Mouse (Mus musculus): Measurements from ENCODE around the gene Neb.

Gene Neb

GRCm38 (mm10) chr2:52378448-52378804 is at the start of gene Neb:
Gene Neb (minus strand): TSS chr2:52378474.
- peak; percentile 83 for DNase-seq (ENCODE audit: low read depth, low spot score)

DNA sequence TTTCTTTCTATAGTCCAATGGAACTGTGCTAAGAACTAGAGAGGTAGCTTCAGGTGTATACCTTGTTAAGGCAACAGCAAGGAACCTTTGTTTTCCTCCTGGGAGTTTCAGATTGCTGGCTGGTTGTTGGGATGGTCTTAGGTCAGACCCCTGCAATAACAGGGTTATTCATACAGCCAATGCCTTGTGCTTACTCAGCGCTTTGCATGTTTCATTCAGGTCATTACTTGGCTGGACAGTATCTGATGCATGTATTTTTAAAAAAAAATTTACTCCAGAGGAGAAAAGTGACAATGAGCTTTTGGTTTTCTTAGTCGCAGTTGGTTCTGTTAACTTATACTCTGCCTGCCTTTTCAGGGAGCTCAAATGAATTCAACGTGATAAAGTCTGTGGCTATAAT is 49.1 kb upstream of the Neb start:
- DNase-seq (ENCODE audit: low read depth, low spot score) = no peak

GRCm38 (mm10) chr2:52426041-52426440 is 47.8 kb upstream of the Neb start:
- no peak for DNase-seq (ENCODE audit: low read depth, low spot score)

GRCm38 (mm10) chr2:52425523-52425795 is 47.2 kb upstream of the Neb start:
- DNase-seq (ENCODE audit: low read depth, low spot score) = no peak

DNA sequence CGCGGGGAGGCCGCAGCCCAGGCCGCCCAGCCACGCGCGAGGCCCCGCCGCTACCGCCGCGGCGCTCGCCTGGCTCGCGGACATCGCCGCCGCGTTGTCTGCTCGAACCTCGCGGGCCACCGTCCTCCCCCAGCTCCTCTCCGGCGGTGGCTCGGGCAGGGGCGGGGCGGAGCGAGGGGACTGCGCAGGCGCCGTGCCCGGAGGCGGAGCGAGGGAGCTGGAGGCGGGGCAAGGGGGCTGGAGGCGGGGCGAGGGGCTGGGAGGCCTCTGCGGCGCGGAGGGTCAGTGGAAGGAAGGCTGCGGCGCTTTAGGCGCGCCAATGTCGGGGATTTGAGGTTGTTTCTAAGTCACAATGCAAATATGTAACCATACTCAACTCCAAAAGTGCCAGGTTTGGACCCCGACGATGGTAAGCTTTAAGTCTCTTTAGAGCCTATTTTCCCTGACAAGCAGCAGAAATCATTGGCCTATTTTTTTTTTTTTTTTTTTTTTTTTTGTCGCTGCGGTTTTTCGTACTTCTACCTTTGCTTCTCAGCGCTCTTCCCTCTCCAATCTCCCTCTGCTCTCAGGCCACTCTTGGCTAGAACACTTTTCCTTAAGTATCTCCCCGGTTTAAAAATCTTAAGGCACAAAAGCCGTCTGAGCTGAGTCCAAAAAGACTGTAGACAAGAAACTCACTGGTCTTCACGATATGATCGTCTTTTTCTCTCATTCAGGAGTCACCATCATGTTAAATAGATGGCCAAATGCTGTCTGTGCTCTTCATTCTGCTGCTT is 46.7 kb upstream of the Neb start, which contains the start of gene Arl5a:
Gene Arl5a, minus strand, starts transcription at position 155 of the 776 bp plus-strand sequence.
- DNase-seq (ENCODE audit: low read depth, low spot score) = peak; percentile 80

DNA sequence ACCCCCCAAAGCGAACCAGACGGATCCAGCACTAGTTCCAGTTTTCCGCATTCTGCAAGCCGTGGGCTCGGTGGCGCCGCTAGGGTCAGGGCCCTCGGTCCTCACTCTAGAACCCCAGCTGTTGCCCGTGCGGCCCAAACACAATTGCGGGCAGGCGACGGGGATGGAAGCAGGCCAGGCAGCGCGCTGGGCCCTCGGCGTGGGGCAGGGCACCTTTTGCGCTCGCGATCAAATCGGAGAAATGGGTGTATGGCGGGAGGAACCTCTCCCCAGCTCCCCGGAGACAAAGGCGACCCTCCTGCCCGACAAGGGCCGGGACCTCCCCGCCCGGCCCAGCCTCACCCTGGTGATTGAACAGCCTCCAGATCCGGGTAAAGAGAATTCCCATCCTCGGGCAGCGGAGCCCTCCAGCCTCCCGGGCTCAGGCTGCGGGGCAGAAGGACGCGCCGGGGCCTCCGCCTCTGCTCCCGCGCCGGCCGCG is 46.0 kb upstream of the Neb start:
- DNase-seq (ENCODE audit: low read depth, low spot score) = peak; percentile 74

GRCm38 (mm10) chr2:52423611-52424247 is 45.5 kb upstream of the Neb start:
- DNase-seq (ENCODE audit: low read depth, low spot score) = no peak

- DNase-seq (ENCODE audit: low read depth, low spot score) = no peak
Observed at GRCm38 (mm10) chr2:52422871-52423610, 44.8 kb upstream of the Neb start.

GRCm38 (mm10) chr2:52421197-52421596 is 42.9 kb upstream of the Neb start:
- DNase-seq (ENCODE audit: low read depth, low spot score) = no peak

GRCm38 (mm10) chr2:52420001-52420710 is 41.9 kb upstream of the Neb start:
- DNase-seq (ENCODE audit: low read depth, low spot score) = no peak

GRCm38 (mm10) chr2:52419295-52419694 is 41.0 kb upstream of the Neb start:
- DNase-seq (ENCODE audit: low read depth, low spot score) = no peak

DNA sequence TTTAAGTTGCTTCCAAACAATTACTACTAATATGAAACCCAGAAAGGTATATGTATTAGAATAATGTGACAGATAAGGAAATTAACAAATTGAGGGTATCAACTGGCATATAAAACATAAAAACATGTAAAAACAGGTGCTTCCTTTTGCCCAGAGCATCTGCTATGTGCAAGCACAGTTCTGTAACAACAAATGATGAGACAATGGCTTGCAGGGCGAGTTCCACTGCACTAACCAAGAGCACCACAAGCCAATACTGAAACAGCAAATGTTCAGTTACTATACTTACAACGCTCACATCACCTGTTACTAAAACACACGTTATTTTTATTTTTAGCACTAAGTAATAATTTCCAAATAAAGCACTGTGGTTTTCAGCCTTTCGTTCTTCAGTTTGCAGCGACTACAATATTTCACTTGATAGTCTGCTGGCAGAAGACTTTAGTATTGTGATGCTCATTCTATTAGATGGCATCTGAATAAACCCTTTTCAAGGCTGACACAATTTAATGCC is 34.3 kb upstream of the Neb start:
- DNase-seq (ENCODE audit: low read depth, low spot score) = no peak

DNA sequence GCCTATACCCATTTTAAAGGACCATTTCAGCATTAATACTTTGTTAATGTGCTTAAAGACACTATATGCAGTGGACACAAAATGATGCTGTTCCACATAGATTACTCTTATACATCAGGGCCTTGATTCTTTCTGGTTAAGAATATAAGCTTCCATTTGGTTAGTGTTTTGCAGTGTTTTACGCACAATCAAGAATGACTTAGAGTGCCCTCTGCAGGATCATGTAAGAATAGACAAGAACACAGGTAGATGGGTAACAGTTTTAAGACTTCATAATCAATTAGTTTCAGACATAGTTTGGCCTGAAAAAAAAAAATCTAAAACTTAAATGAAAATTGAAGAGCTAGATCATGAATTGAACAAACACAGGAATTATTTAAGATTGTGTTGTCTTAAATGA is 28.2 kb upstream of the Neb start:
- DNase-seq (ENCODE audit: low read depth, low spot score) = peak; percentile 17

- DNase-seq (ENCODE audit: low read depth, low spot score) = no peak
Observed at GRCm38 (mm10) chr2:52405238-52405637, 27.0 kb upstream of the Neb start.

DNA sequence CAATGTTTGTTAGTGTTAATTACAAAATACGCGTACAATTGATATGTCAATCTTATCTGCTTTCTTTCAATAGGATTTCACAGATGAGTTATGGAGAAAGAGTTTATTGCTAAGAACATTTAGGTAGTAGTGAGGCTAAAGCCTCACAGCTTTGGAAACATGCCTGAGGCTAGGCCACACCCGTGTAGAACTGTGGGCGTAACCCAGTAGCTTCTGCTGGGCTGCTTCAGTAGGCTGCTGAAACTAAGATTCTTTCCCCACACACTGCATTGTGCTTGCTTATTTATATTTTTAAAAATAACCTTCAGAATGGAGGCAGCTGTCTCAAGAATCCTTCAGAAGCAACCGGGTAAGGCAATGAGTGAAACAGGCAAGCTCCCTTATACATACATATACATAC is 16.3 kb upstream of the Neb start:
- DNase-seq (ENCODE audit: low read depth, low spot score) = no peak

DNA sequence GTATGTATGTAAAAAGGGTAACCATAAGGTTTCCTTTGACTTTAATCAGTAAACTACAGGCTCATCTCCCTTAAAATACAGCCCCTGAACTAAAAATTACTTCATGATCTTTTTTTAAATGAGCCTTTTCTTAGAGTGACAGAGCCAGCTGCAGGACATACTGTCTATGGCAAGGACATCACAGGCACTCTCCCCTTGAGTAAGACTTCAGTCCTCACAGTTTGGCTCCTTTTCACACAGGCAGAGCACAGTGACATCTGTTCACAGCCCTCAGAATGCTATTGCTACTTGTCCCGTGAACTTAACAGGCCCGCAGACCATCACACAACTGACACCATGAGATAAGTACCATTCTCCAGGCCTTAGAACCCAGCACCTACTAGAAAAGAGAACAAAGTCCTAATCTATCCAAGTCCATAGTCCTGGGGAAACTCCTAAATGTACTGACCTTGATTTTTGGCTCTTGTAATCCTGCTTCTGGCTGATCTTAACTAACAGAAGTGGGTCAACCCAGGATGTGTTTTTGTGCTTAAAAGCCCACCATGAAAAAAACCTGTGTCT is 12.2 kb upstream of the Neb start:
- no peak for DNase-seq (ENCODE audit: low read depth, low spot score)

- DNase-seq (ENCODE audit: low read depth, low spot score) = no peak
Observed at GRCm38 (mm10) chr2:52389975-52390374, 11.7 kb upstream of the Neb start.

DNA sequence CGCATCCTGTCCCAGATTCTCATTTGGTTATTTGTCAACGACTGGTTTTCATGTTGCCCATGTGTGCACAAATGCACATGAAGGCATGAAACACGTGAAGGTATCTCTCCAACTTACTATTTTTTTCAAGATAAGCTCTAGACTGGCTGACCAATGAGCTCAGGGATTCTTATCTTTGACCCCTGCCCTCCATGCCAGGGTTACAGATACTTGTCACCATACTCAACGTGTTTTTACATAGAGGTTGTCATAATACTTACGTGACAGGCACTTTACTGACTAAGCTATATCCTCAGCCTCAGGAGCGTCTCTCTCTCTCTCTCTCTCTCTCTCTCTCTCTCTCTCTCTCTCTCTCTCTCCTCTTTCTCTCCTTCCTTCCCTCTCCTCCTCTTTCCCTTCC is 8.2 kb upstream of the Neb start:
- DNase-seq (ENCODE audit: low read depth, low spot score) = no peak

DNA sequence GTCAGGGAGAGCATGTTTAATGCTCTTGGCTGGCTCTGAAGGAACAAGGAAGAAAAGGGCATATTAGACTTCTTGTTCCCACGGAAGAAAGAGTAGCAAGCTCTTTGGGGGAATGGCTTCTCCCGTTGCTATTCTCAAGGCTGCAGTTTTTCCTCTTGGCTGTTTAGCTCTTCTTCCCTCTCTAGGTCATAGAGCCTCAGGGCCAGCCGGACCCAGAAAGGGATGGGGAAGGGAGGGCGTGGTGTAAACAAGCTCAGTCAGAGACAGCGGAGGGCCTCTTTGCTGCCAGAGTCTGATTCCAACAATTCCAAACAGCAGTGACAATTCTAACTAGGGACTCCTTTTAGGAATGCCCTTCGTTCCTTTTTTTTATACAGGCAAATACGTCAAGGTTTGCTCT is 7.8 kb upstream of the Neb start:
- no peak for DNase-seq (ENCODE audit: low read depth, low spot score)

DNA sequence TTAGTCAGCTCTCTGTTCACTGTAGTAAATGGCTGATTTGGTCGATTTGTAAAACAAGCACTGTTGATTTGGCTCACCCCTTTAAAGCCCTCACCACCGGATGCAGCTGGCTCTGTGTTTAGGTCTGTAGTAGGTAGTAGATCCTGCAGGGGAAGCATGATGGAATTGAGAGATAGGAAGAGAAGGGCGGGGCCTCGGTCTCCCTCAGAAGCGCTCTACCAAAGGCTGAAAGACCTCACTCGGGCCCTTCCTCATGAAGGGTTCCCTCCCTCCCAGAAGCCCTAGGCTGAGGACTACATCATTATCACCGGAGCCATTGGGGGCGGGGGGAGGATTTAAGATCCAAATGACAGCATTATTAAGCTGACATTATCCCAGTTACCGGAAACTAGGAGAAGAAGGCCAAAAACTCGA is 581 bp upstream of the Neb start:
- DNase-seq (ENCODE audit: low read depth, low spot score) = peak; percentile 48

GRCm38 (mm10) chr2:52377706-52378447 is 397 bp downstream of the Neb start:
- peak; percentile 21 for DNase-seq (ENCODE audit: low read depth, low spot score)
